Mouse (Mus musculus): ENCODE measurements around the gene Rpp38. TPM values are rescaled to one million over a fixed set of nuclear protein-coding genes. Genes with fewer than 3 reads are reported as not detected.

The Rpp38 gene
- polyA plus RNA-seq, 1 experiment from 2014 or later: 18.9 TPM

GRCm38 (mm10) chr2:3283602-3284472, 48.6 kb downstream of the Rpp38 start, which contains the start of gene Nmt2:
Gene Nmt2 (plus strand): TSS chr2:3284212.
- WGBS: under 1% methylated on average over 87 of the region's 88 CpGs
- Histone ChIP-seq H3K4me1 (peaks cover 25% of the 10 kb centered on the region; the same call in 1 of the 2 replicates), H3K27me3 (ENCODE audit: insufficient read depth, poor library complexity, severe bottlenecking) (no peaks in the 10 kb centered on the region), H3K9me3 (no peaks in the 10 kb centered on the region; the same call in 1 of the 2 replicates), H3K4me3 (peak within 1 kb of the TSS; percentile 89), H3K27ac (peak within 1 kb of the TSS; percentile 95), H3K36me3 (no peaks in the 10 kb centered on the region)
- DNase-seq (ENCODE audit: low spot score): peak; percentile 100

- no peaks in the 10 kb centered on the region; the same call in 1 of the 2 replicates for H3K9me3 ChIP-seq
- WGBS: 11% methylated on average over 12 of the region's 12 CpGs
- no peaks in the 10 kb centered on the region for H3K36me3 ChIP-seq
- no peak for DNase-seq (ENCODE audit: low spot score)
- H3K4me1 ChIP-seq: peaks cover 25% of the 10 kb centered on the region; the same call in 1 of the 2 replicates
- H3K27ac ChIP-seq: peak overlapping the region; percentile 85
- H3K27me3 ChIP-seq (ENCODE audit: insufficient read depth, poor library complexity, severe bottlenecking): no peaks in the 10 kb centered on the region
- peak overlapping the region; percentile 89 for H3K4me3 ChIP-seq
Observed at GRCm38 (mm10) chr2:3282866-3283601, 49.4 kb downstream of the Rpp38 start.

GRCm38 (mm10) chr2:3281311-3281710, 51.1 kb downstream of the Rpp38 start:
- Histone ChIP-seq H3K36me3 (no peaks in the 10 kb centered on the region), H3K4me3 (no peak overlapping the region), H3K27ac (no peak overlapping the region), H3K27me3 (ENCODE audit: insufficient read depth, poor library complexity, severe bottlenecking) (no peaks in the 10 kb centered on the region), H3K9me3 (no peaks in the 10 kb centered on the region; the same call in 1 of the 2 replicates), H3K4me1 (peaks cover 22% of the 10 kb centered on the region; the same call in 1 of the 2 replicates)
- DNase-seq (ENCODE audit: low spot score): no peak
- WGBS: 65% methylated on average over 4 of the region's 4 CpGs

Other genes with a start within 250 kb of the Rpp38 start
- gene Fam171a1, start 218.4 kb downstream of the Rpp38 start, polyA plus RNA-seq (2016; fragmentation: Nextera tagmentation; extraction: Ambion mirVana): 34.0 and 35.3 TPM in 2 replicates
- gene Nmt2, start 48.4 kb downstream of the Rpp38 start, polyA plus RNA-seq (2016; fragmentation: Nextera tagmentation; extraction: Ambion mirVana): 39.0 and 39.9 TPM in 2 replicates
- gene Acbd7, start 3.5 kb upstream of the Rpp38 start, polyA plus RNA-seq (2016; fragmentation: Nextera tagmentation; extraction: Ambion mirVana): 0.30 and 0.82 TPM in 2 replicates
- not detected in 2 replicates for gene Olah, start 64.6 kb upstream of the Rpp38 start, polyA plus RNA-seq (2016; fragmentation: Nextera tagmentation; extraction: Ambion mirVana)
- gene Meig1, start 90.0 kb upstream of the Rpp38 start, polyA plus RNA-seq (2016; fragmentation: Nextera tagmentation; extraction: Ambion mirVana): not detected in 2 replicates
- 6.3 and 6.7 TPM in 2 replicates for gene Dclre1c, start 91.5 kb upstream of the Rpp38 start, polyA plus RNA-seq (2016; fragmentation: Nextera tagmentation; extraction: Ambion mirVana)
- 12.7 and 20.0 TPM in 2 replicates for gene Suv39h2, start 142.4 kb upstream of the Rpp38 start, polyA plus RNA-seq (2016; fragmentation: Nextera tagmentation; extraction: Ambion mirVana)
- gene Gm45902, start 180.1 kb upstream of the Rpp38 start, polyA plus RNA-seq (2016; fragmentation: Nextera tagmentation; extraction: Ambion mirVana): 6.8 and 8.1 TPM in 2 replicates
- 116 and 123 TPM in 2 replicates for gene Hspa14, start 180.2 kb upstream of the Rpp38 start, polyA plus RNA-seq (2016; fragmentation: Nextera tagmentation; extraction: Ambion mirVana)
- gene Cdnf, start 180.4 kb upstream of the Rpp38 start, polyA plus RNA-seq (2016; fragmentation: Nextera tagmentation; extraction: Ambion mirVana): 0.05 and 0.20 TPM in 2 replicates
- 34.7 and 37.8 TPM in 2 replicates for gene Fam107b, start 237.8 kb upstream of the Rpp38 start, polyA plus RNA-seq (2016; fragmentation: Nextera tagmentation; extraction: Ambion mirVana)

Measured in heart, embryonic 10.5 days (tissue).